9 mouse cellular contexts compared by ENCODE assay signal in genomic region chr6:147090191-147090590, GRCm38 (mm10). TPM values are rescaled to one million over a fixed set of nuclear protein-coding genes. Genes with fewer than 3 reads are reported as not detected.
DNase-seq lines count a peak whose midpoint lies in the region; ATAC-seq and TF ChIP-seq lines count a peak whose summit lies in the region.
"Had no signal": no experiment of that assay in that cellular context is flagged by ENCODE, and none has a peak within 500 bp of the region (broad histone marks: within the 10 kb centered on the region; RNA-seq: fewer than 3 reads in every experiment).

No protein-coding gene starts in this region.

- no peak for DNase-seq in heart, postnatal 0 days (ENCODE audit: low spot score)
- DNase-seq in heart, adult 8-10 months (ENCODE audit: low spot score), result no peak
- DNase-seq in NIH3T3 (ENCODE audit: low read depth), result peak; percentile 31
- no peak for DNase-seq in thymus, postnatal 14 days
- no peak for DNase-seq in testis, postnatal 10 days (ENCODE audit: low spot score)

- no peak for ATAC-seq in heart, postnatal 0 days (ENCODE audit: insufficient read depth, low read depth)
- ATAC-seq in forebrain, embryonic 13.5 days, result no peak
- ATAC-seq in liver, embryonic 15.5 days (ENCODE audit: insufficient read depth), result no peak
- ATAC-seq in erythroid progenitor cell, adult 5-6 weeks (replicated peaks; ENCODE audit: low FRiP score, poor library complexity, severe bottlenecking), result no peak

- H3K27ac ChIP-seq in heart, postnatal 0 days (ENCODE audit: low read depth), result no peak overlapping the region
- H3K27ac ChIP-seq in forebrain, embryonic 13.5 days, result no peak overlapping the region
- no peak overlapping the region for H3K27ac ChIP-seq in liver, embryonic 15.5 days (replicated peaks)

- no peaks in the 10 kb centered on the region for H3K27me3 ChIP-seq in heart, postnatal 0 days (ENCODE audit: control insufficient read depth, insufficient read depth, low read length)
- H3K27me3 ChIP-seq in forebrain, embryonic 13.5 days, result peaks cover 7% of the 10 kb centered on the region; the same call in 1 of the 2 replicates
- peaks cover 17% of the 10 kb centered on the region for H3K27me3 ChIP-seq in liver, embryonic 15.5 days

- TF ChIP-seq CTCF in heart, postnatal 0 days (IDR thresholded peaks at IDR 0.05; ENCODE audit: low read depth), result no peak

- H3K9me3 ChIP-seq in heart, postnatal 0 days (replicated peaks; ENCODE audit: control insufficient read depth, low read length), result no peaks in the 10 kb centered on the region
- H3K9me3 ChIP-seq in forebrain, embryonic 13.5 days (replicated peaks), result no peaks in the 10 kb centered on the region
- H3K9me3 ChIP-seq in liver, embryonic 15.5 days (replicated peaks), result no peaks in the 10 kb centered on the region

- H3K4me1 ChIP-seq in heart, postnatal 0 days (ENCODE audit: control insufficient read depth, insufficient read depth), result peaks cover 18% of the 10 kb centered on the region
- peaks cover 40% of the 10 kb centered on the region for H3K4me1 ChIP-seq in forebrain, embryonic 13.5 days
- peaks cover 37% of the 10 kb centered on the region for H3K4me1 ChIP-seq in liver, embryonic 15.5 days (replicated peaks)

- H3K9ac ChIP-seq in heart, postnatal 0 days (replicated peaks; ENCODE audit: low read depth, low read length), result no peak overlapping the region
- H3K9ac ChIP-seq in forebrain, embryonic 13.5 days, result no peak overlapping the region
- no peak overlapping the region for H3K9ac ChIP-seq in liver, embryonic 15.5 days

- H3K4me3 ChIP-seq in heart, postnatal 0 days (ENCODE audit: low read depth, low read length), result no peak overlapping the region
- H3K4me3 ChIP-seq in forebrain, embryonic 13.5 days, result peak overlapping the region; percentile 83
- no peak overlapping the region for H3K4me3 ChIP-seq in liver, embryonic 15.5 days (replicated peaks)

- H3K36me3 ChIP-seq in heart, postnatal 0 days (replicated peaks; ENCODE audit: control insufficient read depth, insufficient read depth, low read length), result 0 out of 2 replicates have a peak, but pooled peaks cover 5% of the 10 kb centered on the region
- 0 out of 2 replicates have a peak, but pooled peaks cover 4% of the 10 kb centered on the region for H3K36me3 ChIP-seq in forebrain, embryonic 13.5 days (ENCODE audit: poor library complexity, severe bottlenecking)
- H3K36me3 ChIP-seq in liver, embryonic 15.5 days (replicated peaks), result 0 out of 2 replicates have a peak, but pooled peaks cover 4% of the 10 kb centered on the region

- 79% methylated on average over 5 of the region's 5 CpGs for WGBS in heart, postnatal 0 days
- WGBS in forebrain, embryonic 13.5 days, result 64% methylated on average over 5 of the region's 5 CpGs
- 67% methylated on average over 5 of the region's 5 CpGs for WGBS in liver, embryonic 15.5 days (ENCODE audit: insufficient replicate concordance)

- TF ChIP-seq EP300 in heart, postnatal 0 days (IDR thresholded peaks at IDR 0.05; ENCODE audit: low read depth), result no peak

- peak overlapping the region; percentile 92; the same call in 1 of the 2 replicates for H3K4me2 ChIP-seq in heart, postnatal 0 days (ENCODE audit: low read depth, low read length)
- H3K4me2 ChIP-seq in forebrain, embryonic 13.5 days, result peak overlapping the region; percentile 97
- peak overlapping the region; percentile 90 for H3K4me2 ChIP-seq in liver, embryonic 15.5 days

RNA-seq across cellular contexts. Expression of gene Klhl42, which starts 1.0 kb away (rescaled TPM):
- total RNA-seq in heart, postnatal 0 days (2014; rRNA removed; ENCODE audit: low replicate concordance), result 7.1 and 56.8 TPM in 2 replicates
- polyA plus RNA-seq in heart, postnatal 0 days (2015; fragmentation: Nextera tagmentation; extraction: Ambion mirVana), result 2.1 and 2.2 TPM in 2 replicates
- 1 to 10 TPM; 4.4 to 5.1 (median 4.9) TPM for total RNA-seq in heart, adult 8-10 months (2022)
- polyA plus RNA-seq in forebrain, embryonic 13.5 days (2015; fragmentation: Nextera tagmentation; extraction: Ambion mirVana), result 3.9 and 4.0 TPM in 2 replicates
- polyA plus RNA-seq in liver, embryonic 15.5 days (2015; fragmentation: Nextera tagmentation; extraction: Ambion mirVana), result 1.8 and 1.9 TPM in 2 replicates
- total RNA-seq in erythroid progenitor cell, adult 5-6 weeks (2015; ENCODE audit: low replicate concordance), result 1.8 and 2.1 TPM in 2 replicates
- total RNA-seq in erythroid progenitor cell, adult 5-6 weeks (2017; ENCODE audit: low replicate concordance), result 0.30 and 0.64 TPM in 2 replicates

RNA-seq across cellular contexts. Expression of gene Mansc4, which starts 3.4 kb away (rescaled TPM):
- not detected in 2 replicates for total RNA-seq in heart, postnatal 0 days (2014; rRNA removed; ENCODE audit: low replicate concordance)
- polyA plus RNA-seq in heart, postnatal 0 days (2015; fragmentation: Nextera tagmentation; extraction: Ambion mirVana), result 0.14 and 0.30 TPM in 2 replicates
- total RNA-seq in heart, adult 8-10 months (2022), result not detected
- 0.49 and 0.58 TPM in 2 replicates for polyA plus RNA-seq in forebrain, embryonic 13.5 days (2015; fragmentation: Nextera tagmentation; extraction: Ambion mirVana)
- polyA plus RNA-seq in liver, embryonic 15.5 days (2015; fragmentation: Nextera tagmentation; extraction: Ambion mirVana), result 0.08 TPM in 1 of 2 replicates, not detected in the other
- total RNA-seq in erythroid progenitor cell, adult 5-6 weeks (2015; ENCODE audit: low replicate concordance), result not detected in 2 replicates
- not detected in 2 replicates for total RNA-seq in erythroid progenitor cell, adult 5-6 weeks (2017; ENCODE audit: low replicate concordance)
- polyA plus RNA-seq: erythroblast, embryonic 14.5 days had no signal

RNA-seq across cellular contexts. Expression of gene Mrps35, which starts 47.6 kb away (rescaled TPM):
- total RNA-seq in heart, postnatal 0 days (2014; rRNA removed; ENCODE audit: low replicate concordance), result 17.6 and 24.2 TPM in 2 replicates
- 196 and 197 TPM in 2 replicates for polyA plus RNA-seq in heart, postnatal 0 days (2015; fragmentation: Nextera tagmentation; extraction: Ambion mirVana)
- total RNA-seq in heart, adult 8-10 months (2022), result 100 to 1,000 TPM; 166 to 193 (median 175) TPM
- 99.0 and 112 TPM in 2 replicates for polyA plus RNA-seq in forebrain, embryonic 13.5 days (2015; fragmentation: Nextera tagmentation; extraction: Ambion mirVana)
- polyA plus RNA-seq in liver, embryonic 15.5 days (2015; fragmentation: Nextera tagmentation; extraction: Ambion mirVana), result 50.2 and 51.2 TPM in 2 replicates
- 20.9 and 28.9 TPM in 2 replicates for total RNA-seq in erythroid progenitor cell, adult 5-6 weeks (2015; ENCODE audit: low replicate concordance)
- 23.0 and 50.0 TPM in 2 replicates for total RNA-seq in erythroid progenitor cell, adult 5-6 weeks (2017; ENCODE audit: low replicate concordance)

RNA-seq across cellular contexts. Expression of gene Rep15, which starts 57.8 kb away (rescaled TPM):
- total RNA-seq in heart, postnatal 0 days (2014; rRNA removed; ENCODE audit: low replicate concordance), result 0.97 TPM in 1 of 2 replicates, not detected in the other
- 0.21 and 0.48 TPM in 2 replicates for polyA plus RNA-seq in heart, postnatal 0 days (2015; fragmentation: Nextera tagmentation; extraction: Ambion mirVana)
- total RNA-seq in heart, adult 8-10 months (2022), result 1 to 10 TPM in 2 of 4 experiments, under 1 TPM in 2; 0.92 to 1.5 (median 1.2) TPM
- polyA plus RNA-seq in forebrain, embryonic 13.5 days (2015; fragmentation: Nextera tagmentation; extraction: Ambion mirVana), result 0.62 and 0.97 TPM in 2 replicates
- polyA plus RNA-seq in liver, embryonic 15.5 days (2015; fragmentation: Nextera tagmentation; extraction: Ambion mirVana), result 0.24 and 0.35 TPM in 2 replicates
- not detected in 2 replicates for total RNA-seq in erythroid progenitor cell, adult 5-6 weeks (2015; ENCODE audit: low replicate concordance)
- not detected in 2 replicates for total RNA-seq in erythroid progenitor cell, adult 5-6 weeks (2017; ENCODE audit: low replicate concordance)
- polyA plus RNA-seq: erythroblast, embryonic 14.5 days had no signal
